15 mouse cellular contexts compared by ENCODE assay signal in genomic region chr9:119089437-119089836, GRCm38 (mm10). TPM values are rescaled to one million over a fixed set of nuclear protein-coding genes. Genes with fewer than 3 reads are reported as not detected.
DNase-seq lines count a peak whose midpoint lies in the region; ATAC-seq and TF ChIP-seq lines count a peak whose summit lies in the region.
"Had no signal": no experiment of that assay in that cellular context is flagged by ENCODE, and none has a peak within 500 bp of the region (broad histone marks: within the 10 kb centered on the region; RNA-seq: fewer than 3 reads in every experiment).

No protein-coding gene starts in this region.

- peaks cover 40% of the 10 kb centered on the region for H3K4me1 ChIP-seq in heart, embryonic 11.5 days (ENCODE audit: control insufficient read depth, insufficient read depth, low read length)
- H3K4me1 ChIP-seq in hindbrain, postnatal 0 days (ENCODE audit: insufficient read depth, low read length): peaks cover 19% of the 10 kb centered on the region

- DNase-seq in heart, adult 11 months: peak; percentile 89
- peak; percentile 69 for DNase-seq in 3134 (ENCODE audit: extremely low read depth, insufficient read length, low spot score)
- peak; percentile 40 for DNase-seq in adipocyte (ENCODE audit: low spot score)
- DNase-seq in hindbrain, postnatal 0 days (ENCODE audit: low spot score): peak; percentile 30
- DNase-seq in ovary, postnatal 36 days (ENCODE audit: low spot score): no peak
- no peak for DNase-seq in thymus, postnatal 4 days
- DNase-seq in layer of hippocampus, adult 11-12 months (ENCODE audit: low spot score): no peak
- DNase-seq: cerebellum, adult 9-11 months; gastrocnemius, postnatal 10 days; right cerebral cortex, adult 18-20 months; thymus, postnatal 36 days had no signal

- H3K4me3 ChIP-seq in heart, embryonic 11.5 days (ENCODE audit: low read depth, low read length): no peak overlapping the region
- no peak overlapping the region for H3K4me3 ChIP-seq in hindbrain, postnatal 0 days (ENCODE audit: low read length)
- H3K4me3 ChIP-seq: forebrain, embryonic 12.5 days had no signal

- 68% methylated on average over 7 of the region's 7 CpGs for WGBS in heart, embryonic 11.5 days (ENCODE audit: insufficient replicate concordance)
- 39% methylated on average over 7 of the region's 7 CpGs for WGBS in hindbrain, postnatal 0 days

- H3K27ac ChIP-seq in heart, embryonic 11.5 days (ENCODE audit: low read depth, low read length): no peak overlapping the region
- H3K27ac ChIP-seq in hindbrain, postnatal 0 days: no peak overlapping the region
- H3K27ac ChIP-seq: forebrain, embryonic 12.5 days had no signal

- no peaks in the 10 kb centered on the region for H3K9me3 ChIP-seq in heart, embryonic 11.5 days (replicated peaks; ENCODE audit: control insufficient read depth, low read length)
- H3K9me3 ChIP-seq in hindbrain, postnatal 0 days (ENCODE audit: low read length): no peaks in the 10 kb centered on the region
- H3K9me3 ChIP-seq: forebrain, embryonic 12.5 days; lung, embryonic 15.5 days had no signal

- TF ChIP-seq CTCF in hindbrain, postnatal 0 days (IDR thresholded peaks at IDR 0.05; ENCODE audit: low read depth): no peak

- no peak for ATAC-seq in heart, embryonic 11.5 days (replicated peaks; ENCODE audit: insufficient number of reproducible peaks, low FRiP score, low TSS enrichment)
- no peak for ATAC-seq in hindbrain, postnatal 0 days

- H3K36me3 ChIP-seq in heart, embryonic 11.5 days (ENCODE audit: control insufficient read depth, insufficient read depth, low read length): no peaks in the 10 kb centered on the region
- H3K36me3 ChIP-seq in hindbrain, postnatal 0 days (ENCODE audit: insufficient read depth, low read length): no peaks in the 10 kb centered on the region
- H3K36me3 ChIP-seq: forebrain, embryonic 12.5 days; lung, embryonic 15.5 days had no signal

- no peak overlapping the region for H3K4me2 ChIP-seq in heart, embryonic 11.5 days
- no peak overlapping the region for H3K4me2 ChIP-seq in hindbrain, postnatal 0 days (ENCODE audit: low read depth, low read length)

- H3K9ac ChIP-seq in heart, embryonic 11.5 days (ENCODE audit: low read depth, low read length): no peak overlapping the region
- no peak overlapping the region for H3K9ac ChIP-seq in hindbrain, postnatal 0 days (replicated peaks; ENCODE audit: low read length)
- H3K9ac ChIP-seq: forebrain, embryonic 12.5 days had no signal

- peaks cover 9% of the 10 kb centered on the region for H3K27me3 ChIP-seq in heart, embryonic 11.5 days (ENCODE audit: control insufficient read depth, insufficient read depth, low read length)
- no peaks in the 10 kb centered on the region for H3K27me3 ChIP-seq in hindbrain, postnatal 0 days (ENCODE audit: insufficient read depth, low read length)

RNA-seq across cellular contexts. Expression of gene Plcd1, which starts 3.9 kb away (rescaled TPM):
- polyA plus RNA-seq in heart, embryonic 11.5 days (2014; fragmentation: Nextera tagmentation; extraction: Ambion mirVana): 18.0 and 18.2 TPM in 2 replicates
- total RNA-seq in hindbrain, postnatal 0 days (2014; rRNA removed): 15.1 and 17.0 TPM in 2 replicates
- 14.2 and 18.1 TPM in 2 replicates for polyA plus RNA-seq in hindbrain, postnatal 0 days (2015; fragmentation: Nextera tagmentation; extraction: Ambion mirVana)
- total RNA-seq: megakaryocyte-erythroid progenitor cell, adult 5-6 weeks had no signal

RNA-seq across cellular contexts. Expression of gene Dlec1, which starts 12.8 kb away (rescaled TPM):
- 0.31 and 0.56 TPM in 2 replicates for polyA plus RNA-seq in heart, embryonic 11.5 days (2014; fragmentation: Nextera tagmentation; extraction: Ambion mirVana)
- total RNA-seq in hindbrain, postnatal 0 days (2014; rRNA removed): 0.93 and 1.1 TPM in 2 replicates
- polyA plus RNA-seq in hindbrain, postnatal 0 days (2015; fragmentation: Nextera tagmentation; extraction: Ambion mirVana): 0.95 and 1.4 TPM in 2 replicates
- total RNA-seq: megakaryocyte-erythroid progenitor cell, adult 5-6 weeks had no signal

RNA-seq across cellular contexts. Expression of gene Vill, which starts 36.9 kb away (rescaled TPM):
- polyA plus RNA-seq in heart, embryonic 11.5 days (2014; fragmentation: Nextera tagmentation; extraction: Ambion mirVana): 12.3 and 13.5 TPM in 2 replicates
- 4.5 and 5.9 TPM in 2 replicates for total RNA-seq in hindbrain, postnatal 0 days (2014; rRNA removed)
- 3.3 TPM in 2 replicates for polyA plus RNA-seq in hindbrain, postnatal 0 days (2015; fragmentation: Nextera tagmentation; extraction: Ambion mirVana)

Comparison
In these comparisons a context has a peak if more than half of its experiments do, and no peak if none do; other contexts are left out.
1. DNase-seq: peak in heart, adult 11 months (single experiment), 3134 (single experiment), adipocyte (single experiment) and hindbrain, postnatal 0 days (single experiment); none in ovary, postnatal 36 days (single experiment), thymus, postnatal 4 days (single experiment) and layer of hippocampus, adult 11-12 months (single experiment).